Mouse (Mus musculus): ENCODE measurements around the gene Snrnp70. TPM values are rescaled to one million over a fixed set of nuclear protein-coding genes. Genes with fewer than 3 reads are reported as not detected.
A peak's percentile ranks its signal among the peaks of the same experiment; 100 is the strongest.

Snrnp70 gene
- polyA plus RNA-seq (2021): 328 TPM

- ATAC-seq (peak; percentile 93), DNase-seq (ENCODE audit: low read depth, low spot score) (peak; percentile 99)
- TF ChIP-seq CTCF (IDR thresholded peaks at IDR 0.05): no peak
- POLR2A ChIA-PET: interaction anchor here (0.6 to 1.2 kb wide), 2 partner anchors 13 to 132 kb away, joined by 3 read pairs; no protein-coding TSS in a partner anchor
- in situ Hi-C loops (cut with MboI; ENCODE audit: low pct_unique_long_range_greater_than_20kb): no loop called here
- no peaks in the 10 kb centered on the region for H3K27me3 ChIP-seq
- CTCF ChIA-PET: interaction anchor here (0.6 to 1.6 kb wide), 3 partner anchors 30 to 97 kb away, joined by 3 to 5 read pairs (median 5); no protein-coding TSS in a partner anchor
Observed at GRCm38 (mm10) chr7:45395578-45396336, at the start of gene Snrnp70. TSS of gene Snrnp70 (minus strand) at chr7:45395742.

GRCm38 (mm10) chr7:45443526-45444420, 48.2 kb upstream of the Snrnp70 start:
- ChIA-PET POLR2A (interaction anchor here (1.3 kb wide), 1 partner anchor 13 kb away, joined by 4 read pairs; no protein-coding TSS in a partner anchor), CTCF (interaction anchor here (1.3 kb wide), 1 partner anchor 8 kb away, joined by 4 read pairs; no protein-coding TSS in a partner anchor)
- no peaks in the 10 kb centered on the region for H3K27me3 ChIP-seq
- no peak for ATAC-seq
- no peak for DNase-seq (ENCODE audit: low read depth, low spot score)
- TF ChIP-seq CTCF (IDR thresholded peaks at IDR 0.05): no peak
- in situ Hi-C loops (cut with MboI; ENCODE audit: low pct_unique_long_range_greater_than_20kb): no loop called here

- no peaks in the 10 kb centered on the region for H3K27me3 ChIP-seq
- no peak for DNase-seq (ENCODE audit: low read depth, low spot score)
- in situ Hi-C loops (cut with MboI; ENCODE audit: low pct_unique_long_range_greater_than_20kb): no loop called here
- ChIA-PET CTCF (interaction anchor here (0.8 to 1.5 kb wide), 2 partner anchors 11 to 15 kb away, joined by 3 to 6 read pairs; no protein-coding TSS in a partner anchor), POLR2A (no interaction called here)
- TF ChIP-seq CTCF (IDR thresholded peaks at IDR 0.05): no peak
- ATAC-seq: no peak
Observed at GRCm38 (mm10) chr7:45437521-45438276, 42.2 kb upstream of the Snrnp70 start, which contains the start of gene Ruvbl2. TSS of gene Ruvbl2 (minus strand) at chr7:45438096.

- no peak for TF ChIP-seq CTCF (IDR thresholded peaks at IDR 0.05)
- no peaks in the 10 kb centered on the region for H3K27me3 ChIP-seq
- ChIA-PET CTCF (no interaction called here), POLR2A (interaction anchor here (0.9 kb wide), 1 partner anchor 15 kb away, joined by 3 read pairs; no protein-coding TSS in a partner anchor)
- ATAC-seq (no peak), DNase-seq (ENCODE audit: low read depth, low spot score) (no peak)
- in situ Hi-C loops (cut with MboI; ENCODE audit: low pct_unique_long_range_greater_than_20kb): no loop called here
Observed at GRCm38 (mm10) chr7:45437046-45437445, 41.5 kb upstream of the Snrnp70 start.

GRCm38 (mm10) chr7:45436444-45436843, 40.9 kb upstream of the Snrnp70 start:
- ATAC-seq: no peak
- CTCF ChIA-PET: no interaction called here
- no peaks in the 10 kb centered on the region for H3K27me3 ChIP-seq
- no peak for DNase-seq (ENCODE audit: low read depth, low spot score)
- in situ Hi-C loops (cut with MboI; ENCODE audit: low pct_unique_long_range_greater_than_20kb): no loop called here
- no peak for TF ChIP-seq CTCF (IDR thresholded peaks at IDR 0.05)
- POLR2A ChIA-PET: interaction anchor here (0.9 to 1.2 kb wide), 3 partner anchors 15 to 20 kb away, joined by 3 read pairs; no protein-coding TSS in a partner anchor

- peak; percentile 18 for ATAC-seq
- no peak for TF ChIP-seq CTCF (IDR thresholded peaks at IDR 0.05)
- in situ Hi-C loops (cut with MboI; ENCODE audit: low pct_unique_long_range_greater_than_20kb): no loop called here
- DNase-seq (ENCODE audit: low read depth, low spot score): no peak
- H3K27me3 ChIP-seq: no peaks in the 10 kb centered on the region
- POLR2A ChIA-PET: interaction anchor here (0.8 to 0.9 kb wide), 2 partner anchors 9 to 29 kb away, joined by 3 to 7 read pairs; no protein-coding TSS in a partner anchor
- CTCF ChIA-PET: interaction anchor here (1.0 to 1.9 kb wide), 6 partner anchors 10 to 274 kb away, joined by 3 to 10 read pairs (median 4); no protein-coding TSS in a partner anchor
Observed at GRCm38 (mm10) chr7:45435038-45435437, 39.5 kb upstream of the Snrnp70 start.

- in situ Hi-C loops (cut with MboI; ENCODE audit: low pct_unique_long_range_greater_than_20kb): no loop called here
- DNase-seq (ENCODE audit: low read depth, low spot score): peak; percentile 99
- peak; percentile 74 for ATAC-seq
- POLR2A ChIA-PET: interaction anchor here (0.5 to 1.0 kb wide), 4 partner anchors 8 to 28 kb away, joined by 3 to 7 read pairs (median 3); no protein-coding TSS in a partner anchor
- no peaks in the 10 kb centered on the region for H3K27me3 ChIP-seq
- CTCF ChIA-PET: interaction anchor here (0.7 to 1.9 kb wide), 8 partner anchors 9 to 275 kb away, joined by 3 to 10 read pairs (median 3); no protein-coding TSS in a partner anchor
- no peak for TF ChIP-seq CTCF (IDR thresholded peaks at IDR 0.05)
Observed at GRCm38 (mm10) chr7:45434203-45435015, 38.9 kb upstream of the Snrnp70 start, which contains the start of gene Gys1. TSS of gene Gys1 (plus strand) at chr7:45434844.

- no peak for TF ChIP-seq CTCF (IDR thresholded peaks at IDR 0.05)
- ChIA-PET CTCF (interaction anchor here (0.7 to 1.9 kb wide), 6 partner anchors 8 to 275 kb away, joined by 3 to 10 read pairs (median 3); no protein-coding TSS in a partner anchor), POLR2A (interaction anchor here (1.0 kb wide), 1 partner anchor 23 kb away, joined by 3 read pairs; no protein-coding TSS in a partner anchor)
- ATAC-seq (no peak), DNase-seq (ENCODE audit: low read depth, low spot score) (no peak)
- no peaks in the 10 kb centered on the region for H3K27me3 ChIP-seq
- in situ Hi-C loops (cut with MboI; ENCODE audit: low pct_unique_long_range_greater_than_20kb): no loop called here
Observed at GRCm38 (mm10) chr7:45433835-45434202, 38.3 kb upstream of the Snrnp70 start.

GRCm38 (mm10) chr7:45426556-45426955, 31.0 kb upstream of the Snrnp70 start:
- CTCF ChIA-PET: no interaction called here

More at GRCm38 (mm10) chr7:45426556-45426955, 31.0 kb upstream of the Snrnp70 start:
- no peaks in the 10 kb centered on the region for H3K27me3 ChIP-seq
- in situ Hi-C loops (cut with MboI; ENCODE audit: low pct_unique_long_range_greater_than_20kb): no loop called here
- DNase-seq (ENCODE audit: low read depth, low spot score) (no peak), ATAC-seq (no peak)
- POLR2A ChIA-PET: interaction anchor here (0.8 kb wide), 1 partner anchor 8 kb away, joined by 7 read pairs; the partner anchor contains the start of gene Gys1
- TF ChIP-seq CTCF (IDR thresholded peaks at IDR 0.05): no peak

Measured in Patski (cell line).